Mouse (Mus musculus) thymus, postnatal 36 days (tissue): ENCODE measurements around the gene Trim27.

Experiments
- DNase-seq, 2 experiments: peaks; one replicate each; pipeline ENCODE4 v3.0.0; 2022; ENCODE audit warnings: mixed read lengths in 2 of 2

Gene Trim27

GRCm38 (mm10) chr13:21179367-21179723, at the start of gene Trim27:
Trim27 (plus strand) TSS chr13:21179445.
- DNase-seq, result no peak

GRCm38 (mm10) chr13:21142421-21142820, 36.8 kb upstream of the Trim27 start:
- peak; percentile 5 to 9 for DNase-seq

DNA sequence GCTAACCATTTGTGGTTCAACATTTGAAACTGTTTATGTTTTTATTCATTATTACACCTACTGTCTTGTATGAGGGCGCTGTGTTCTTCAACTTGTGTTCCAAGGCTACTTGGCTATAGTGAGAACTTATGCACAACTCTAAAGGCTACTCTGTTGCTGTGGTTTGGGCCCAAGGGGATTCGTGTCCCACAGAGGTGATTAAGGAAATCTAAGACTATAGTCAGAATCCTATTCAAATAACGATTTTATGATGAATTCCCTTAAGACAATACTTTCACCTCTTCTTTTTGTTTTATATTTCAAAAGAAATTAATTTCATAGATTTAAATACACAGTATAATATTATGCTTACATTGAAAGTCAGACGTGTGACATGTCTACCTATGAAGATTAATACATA, 33.5 kb upstream of the Trim27 start, which contains the start of gene Olfr1368:
Olfr1368 (minus strand) TSS at position 101 of the 400 bp plus-strand sequence.
- DNase-seq, result no peak

GRCm38 (mm10) chr13:21155888-21156287, 23.4 kb upstream of the Trim27 start:
- DNase-seq, result no peak

- DNase-seq, result no peak
Observed at GRCm38 (mm10) chr13:21158071-21158470, 21.2 kb upstream of the Trim27 start.

GRCm38 (mm10) chr13:21158785-21159474, 20.3 kb upstream of the Trim27 start:
- DNase-seq, result peak; percentile 82 to 85

DNA sequence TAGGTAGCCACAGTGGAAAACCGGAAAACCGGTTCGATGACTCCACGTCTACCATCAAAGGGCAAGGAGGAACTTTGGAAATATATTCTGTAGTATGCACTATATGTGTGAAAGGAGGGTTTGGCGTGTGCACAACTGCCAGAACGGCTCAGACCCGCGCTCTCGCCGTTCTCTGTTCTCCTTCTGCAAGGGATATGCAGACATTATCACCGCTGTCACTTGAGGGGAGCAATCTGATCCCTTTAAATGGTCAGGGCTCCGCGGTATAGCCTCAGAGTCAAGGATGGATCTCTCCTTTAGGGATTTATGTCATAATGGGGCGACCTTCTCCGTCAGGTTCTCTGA, 19.8 kb upstream of the Trim27 start:
- DNase-seq, result no peak

DNA sequence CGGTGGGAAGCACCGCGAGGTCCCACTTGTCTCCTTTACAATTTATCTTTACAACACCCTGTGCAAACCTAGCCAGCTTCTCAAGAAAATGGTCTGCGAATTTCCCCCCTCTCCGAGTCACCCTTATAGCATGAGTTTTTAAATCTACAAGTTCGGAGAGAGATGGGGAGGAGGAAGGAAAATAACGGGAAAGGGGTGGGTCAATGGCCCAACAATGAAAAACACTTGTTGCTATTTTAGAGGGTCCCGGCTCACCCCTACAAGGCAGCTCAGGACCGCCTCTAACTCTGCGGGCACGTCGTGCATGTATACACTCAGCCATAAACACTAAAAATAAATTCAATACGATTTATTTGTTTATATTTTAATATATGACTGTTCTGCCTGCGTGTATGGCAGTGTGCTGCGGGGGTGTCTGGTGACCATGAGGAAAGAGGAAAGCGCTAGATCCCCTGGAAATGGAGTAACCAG, 19.2 kb upstream of the Trim27 start:
- no peak for DNase-seq

GRCm38 (mm10) chr13:21160657-21161590, 18.3 kb upstream of the Trim27 start:
- DNase-seq, result peak; percentile 87 to 90

DNA sequence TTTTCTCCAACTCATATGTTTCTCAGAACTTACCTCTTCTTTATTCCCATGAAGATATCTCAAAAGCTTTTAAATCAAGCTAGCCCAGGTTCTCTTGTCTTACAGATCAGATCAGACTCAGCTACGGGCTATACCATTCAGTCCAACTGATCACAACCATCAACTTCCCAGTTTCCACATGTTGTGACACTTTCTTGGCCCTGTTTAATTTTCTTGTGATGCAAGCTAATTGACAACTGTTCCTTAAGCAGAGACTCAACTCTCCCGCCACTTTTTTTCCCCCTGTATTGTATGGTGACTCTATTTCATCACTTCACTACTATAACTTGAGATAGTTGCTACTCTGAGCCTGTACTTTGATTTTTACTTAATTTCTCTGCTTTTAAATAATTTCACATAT, 17.7 kb upstream of the Trim27 start:
- no peak for DNase-seq

DNA sequence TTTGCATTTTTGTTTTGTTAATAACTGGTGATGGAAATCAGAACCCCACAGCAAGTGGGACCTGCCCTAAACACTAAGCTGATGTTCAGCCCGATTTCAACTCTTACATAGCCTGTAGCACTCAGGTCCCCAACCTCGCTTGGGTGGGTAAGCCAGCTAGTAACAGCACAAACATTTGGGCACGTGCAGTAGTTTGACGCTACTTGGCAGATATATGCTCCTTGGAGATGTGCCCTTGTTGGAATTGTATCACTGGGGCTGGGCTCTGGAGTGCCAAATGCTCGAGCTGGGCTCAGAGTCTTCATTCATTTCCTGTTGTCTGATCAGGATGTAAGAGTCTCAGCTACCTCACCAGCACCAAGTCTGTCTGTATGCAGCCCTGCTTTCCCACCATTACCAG, 16.7 kb upstream of the Trim27 start:
- DNase-seq, result no peak

DNA sequence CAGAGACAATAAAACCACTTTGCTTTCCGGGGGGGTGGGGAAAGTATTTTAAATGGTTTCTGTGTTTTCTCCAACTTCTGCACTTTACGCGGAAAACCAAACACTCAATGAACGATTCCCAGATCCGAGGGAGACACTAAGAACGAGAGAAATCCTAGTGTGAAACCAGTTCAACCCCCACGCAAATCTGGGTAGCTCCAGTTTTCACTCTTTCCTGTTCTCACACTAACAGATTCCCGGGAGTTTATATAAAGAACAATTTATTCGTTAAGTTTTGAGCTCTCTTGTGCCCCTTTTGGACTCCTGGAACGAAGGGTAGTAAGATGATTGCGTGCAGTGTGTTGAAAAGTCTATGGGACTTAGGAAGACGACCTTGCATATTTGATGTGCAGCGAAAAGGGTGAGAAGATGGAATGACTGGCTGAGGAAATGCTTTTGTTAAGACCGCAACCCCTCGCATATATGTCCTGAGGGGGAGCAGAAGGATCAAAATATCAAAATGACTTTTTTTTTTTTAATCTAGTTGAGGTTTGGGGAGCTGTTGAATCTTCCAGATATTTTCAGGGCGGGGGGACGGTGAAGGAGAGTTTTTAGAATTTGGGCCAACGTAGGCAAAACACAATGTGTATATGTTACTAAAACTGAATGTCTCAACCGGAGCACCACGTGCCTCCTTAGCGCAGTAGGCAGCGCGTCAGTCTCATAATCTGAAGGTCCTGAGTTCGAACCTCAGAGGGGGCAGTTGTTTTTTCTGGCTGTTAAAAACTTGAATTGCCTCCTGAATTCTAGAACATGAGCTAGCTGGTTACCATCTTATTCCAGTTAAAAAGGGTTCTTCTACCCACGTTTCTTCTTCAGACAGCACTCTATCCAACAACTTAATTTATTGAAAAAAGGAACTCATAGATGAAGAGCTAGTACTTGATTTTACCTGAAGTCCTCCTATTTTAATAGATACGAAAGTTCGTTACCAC, 12.0 kb upstream of the Trim27 start:
- peak; percentile 81 to 85 for DNase-seq

GRCm38 (mm10) chr13:21167910-21168300, 11.3 kb upstream of the Trim27 start:
- peak in 1 of 2 experiments; percentile 40 for DNase-seq

- peak in 1 of 2 experiments; percentile 39 for DNase-seq
Observed at GRCm38 (mm10) chr13:21168371-21169011, 10.8 kb upstream of the Trim27 start.

DNA sequence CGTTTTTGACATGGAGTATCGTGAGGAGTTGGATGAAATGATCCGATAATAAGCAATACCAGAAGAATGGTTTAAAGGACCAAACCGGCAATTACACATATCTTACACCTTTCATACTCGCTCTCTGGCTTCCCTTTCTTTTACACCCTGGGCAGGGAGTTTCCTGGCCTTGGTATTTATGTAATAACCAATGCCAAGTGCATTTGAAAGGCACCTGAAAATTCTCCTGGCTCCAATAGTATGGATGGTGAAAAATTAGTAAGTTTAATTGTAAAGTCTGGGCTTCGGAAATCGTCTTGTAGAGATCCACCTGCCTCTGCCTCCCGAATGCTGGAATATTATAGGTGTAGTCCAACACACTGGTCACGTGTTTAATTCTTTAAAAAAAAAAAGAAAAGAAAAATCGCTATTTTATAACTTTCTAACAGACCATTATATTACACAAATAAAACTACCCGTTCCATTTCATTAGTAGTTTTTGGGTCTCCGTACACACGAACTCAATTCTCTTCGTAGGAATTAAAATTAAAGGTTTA, 10.1 kb upstream of the Trim27 start:
- DNase-seq, result no peak

GRCm38 (mm10) chr13:21169657-21170430, 9.4 kb upstream of the Trim27 start:
- DNase-seq, result peak; percentile 83 to 84

GRCm38 (mm10) chr13:21170431-21171155, 8.7 kb upstream of the Trim27 start:
- no peak for DNase-seq

- DNase-seq, result peak in 1 of 2 experiments; percentile 34
Observed at GRCm38 (mm10) chr13:21171156-21171530, 8.1 kb upstream of the Trim27 start.

DNA sequence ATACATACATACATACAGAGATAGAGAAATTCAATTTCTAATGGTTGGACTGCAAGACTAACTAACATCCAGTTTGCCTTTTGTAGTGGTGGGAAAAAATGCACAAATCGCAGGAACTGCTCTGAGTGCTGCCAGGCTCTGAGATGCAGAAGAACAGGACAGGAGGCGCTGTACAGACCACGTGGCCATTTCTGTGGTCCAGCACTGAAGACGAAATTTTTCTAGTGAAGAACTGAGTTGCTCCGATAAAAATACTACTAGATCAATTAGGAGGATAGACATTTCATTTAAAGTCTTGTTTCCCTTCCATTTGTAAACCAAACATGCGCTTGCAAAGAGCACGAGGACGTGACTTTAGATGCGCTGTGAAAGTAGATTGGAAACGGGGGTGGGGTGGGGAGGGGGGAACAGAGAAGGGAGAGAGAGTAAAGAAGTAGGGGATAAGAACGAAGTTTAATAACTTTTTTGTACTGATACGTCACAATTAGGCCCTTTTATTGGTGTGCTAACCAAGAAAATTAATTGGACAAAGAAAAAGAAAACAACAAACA, 7.6 kb upstream of the Trim27 start:
- DNase-seq, result no peak
